Mouse (Mus musculus): Measurements from ENCODE around the gene Sec16b.

DNA sequence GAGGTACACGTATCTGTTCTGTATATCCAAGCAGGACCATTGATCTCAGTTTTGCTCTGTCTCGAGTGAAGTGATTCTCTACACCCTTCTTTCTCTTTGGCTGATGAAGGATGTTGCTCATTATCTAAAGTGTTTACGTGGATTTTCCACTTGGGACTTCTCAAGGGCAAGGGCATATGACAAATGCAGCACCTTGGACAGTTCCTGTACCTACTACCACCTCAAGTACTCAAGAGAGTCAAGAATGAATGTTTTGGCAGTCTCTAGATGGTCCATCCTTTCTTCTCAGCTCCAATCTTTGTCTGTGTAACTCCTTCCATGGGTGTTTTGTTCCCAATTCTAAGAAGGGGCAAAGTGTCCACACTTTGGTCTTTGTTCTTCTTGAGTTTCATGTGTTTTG is 68.8 kb downstream of the Sec16b start:
- TF ChIP-seq CTCF (IDR thresholded peaks at IDR 0.05; ENCODE audit: low read depth, low read length) (no peak), EP300 (IDR thresholded peaks at IDR 0.05; ENCODE audit: insufficient read depth, low read depth, low read length) (no peak), POLR2A (IDR thresholded peaks at IDR 0.05; ENCODE audit: insufficient read depth, low read length) (no peak)

Data from ES-Bruce4 (cell line).